Mouse (Mus musculus) common myeloid progenitor, adult 5-6 weeks (primary cell): ENCODE measurements around the gene Csmd2. TPM values are rescaled to one million over a fixed set of nuclear protein-coding genes. Genes with fewer than 3 reads are reported as not detected.

Experiments used
- ATAC-seq: replicated peaks from 2 replicates; pipeline ENCODE4 v1.8.0; 2016; ENCODE audit warnings: low read depth, mild to moderate bottlenecking, moderate TSS enrichment, inconsistent platforms; ENCODE audit not compliant: poor library complexity, severe bottlenecking
- total RNA-seq: library from RNA; stranded (forward); fragments of 200-1000, 187-1606 nt; gene quantifications from 2 replicates; pipeline ENCODE4 v1.2.3, GENCODE M21; 2017

The Csmd2 gene
- total RNA-seq, 1 experiment from 2014 or later = not detected

DNA sequence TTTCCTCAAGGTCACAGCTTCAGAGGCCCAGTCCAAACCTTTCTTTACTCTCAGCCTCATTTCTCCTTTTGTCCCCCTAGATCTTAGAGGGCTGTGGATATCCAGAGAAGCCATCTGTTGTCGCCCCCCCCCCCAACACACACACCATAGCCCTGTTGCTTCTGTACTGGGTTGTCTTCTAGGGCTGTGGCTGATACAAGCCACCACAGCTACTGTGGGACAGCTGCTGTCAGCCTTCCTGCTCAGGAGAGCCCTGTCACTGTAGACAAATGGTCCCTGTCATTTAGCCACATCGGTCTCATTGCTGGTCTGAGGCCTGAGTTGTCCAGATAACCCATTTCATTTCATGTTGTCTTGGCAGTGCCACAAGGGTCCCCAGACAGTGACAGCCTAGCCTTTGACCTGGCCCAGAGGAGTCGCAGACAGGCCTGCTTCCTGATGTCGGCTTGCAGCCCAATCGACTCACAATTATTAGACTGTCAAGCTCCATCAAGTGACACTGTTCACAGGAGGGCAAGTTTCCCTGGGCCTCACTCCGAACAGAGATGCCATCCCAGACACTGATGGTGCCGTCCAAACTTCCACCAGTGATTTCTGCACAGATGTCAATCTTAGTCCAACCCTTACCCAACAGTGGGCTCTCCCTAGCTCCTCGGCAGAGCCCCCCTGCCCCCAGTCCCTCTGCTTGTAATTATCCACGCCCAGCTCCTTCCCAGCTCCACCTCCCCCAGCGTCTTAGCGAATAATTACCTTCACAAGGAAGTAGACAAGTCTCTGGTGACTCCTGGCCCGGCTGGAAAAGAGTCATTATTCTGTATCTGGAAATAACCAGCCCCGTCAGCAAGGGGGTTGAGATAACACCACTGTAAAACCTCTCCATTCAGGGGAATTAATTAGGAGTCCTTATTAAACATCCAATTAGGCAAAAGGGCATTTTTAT, 240.0 kb downstream of the Csmd2 start:
- no peak for ATAC-seq

DNA sequence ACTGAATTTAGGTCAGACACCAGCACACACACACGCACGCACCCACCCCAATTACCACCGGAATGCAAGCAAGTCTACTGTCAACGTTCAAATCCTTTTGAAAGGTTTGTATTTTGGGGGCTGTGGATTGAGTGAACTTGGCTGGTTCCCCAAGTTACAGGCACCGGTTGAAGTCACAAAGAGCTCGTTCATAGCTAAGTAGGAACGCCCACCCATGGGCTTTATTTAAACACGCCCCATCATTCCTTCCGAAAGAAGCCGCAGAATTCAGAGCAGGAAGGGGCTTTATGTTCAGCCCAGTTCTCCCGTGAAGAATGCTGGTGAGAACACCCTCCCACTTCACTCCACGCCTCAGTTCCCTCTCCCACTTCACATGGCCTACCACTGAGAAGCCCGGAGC, 245.8 kb downstream of the Csmd2 start:
- no peak for ATAC-seq

DNA sequence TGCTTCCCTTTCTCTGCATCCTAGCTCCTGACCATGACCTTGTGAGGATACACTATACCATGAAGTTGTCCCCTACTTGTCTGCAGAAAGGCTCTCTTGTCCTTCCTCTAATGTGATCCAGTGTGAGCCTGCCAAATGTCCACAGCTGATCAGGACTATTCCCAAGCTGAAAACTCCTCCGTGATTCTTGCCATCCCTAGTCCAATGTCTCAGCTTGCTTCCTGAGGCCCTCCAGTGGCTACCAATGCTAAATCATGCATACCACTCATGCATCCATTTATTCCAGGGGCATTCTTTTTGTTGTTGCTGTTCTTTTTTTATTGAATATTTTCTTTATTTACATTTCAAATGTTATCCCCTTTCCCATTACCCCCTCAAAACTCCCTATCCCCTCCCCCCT, 251.5 kb downstream of the Csmd2 start:
- no peak for ATAC-seq

DNA sequence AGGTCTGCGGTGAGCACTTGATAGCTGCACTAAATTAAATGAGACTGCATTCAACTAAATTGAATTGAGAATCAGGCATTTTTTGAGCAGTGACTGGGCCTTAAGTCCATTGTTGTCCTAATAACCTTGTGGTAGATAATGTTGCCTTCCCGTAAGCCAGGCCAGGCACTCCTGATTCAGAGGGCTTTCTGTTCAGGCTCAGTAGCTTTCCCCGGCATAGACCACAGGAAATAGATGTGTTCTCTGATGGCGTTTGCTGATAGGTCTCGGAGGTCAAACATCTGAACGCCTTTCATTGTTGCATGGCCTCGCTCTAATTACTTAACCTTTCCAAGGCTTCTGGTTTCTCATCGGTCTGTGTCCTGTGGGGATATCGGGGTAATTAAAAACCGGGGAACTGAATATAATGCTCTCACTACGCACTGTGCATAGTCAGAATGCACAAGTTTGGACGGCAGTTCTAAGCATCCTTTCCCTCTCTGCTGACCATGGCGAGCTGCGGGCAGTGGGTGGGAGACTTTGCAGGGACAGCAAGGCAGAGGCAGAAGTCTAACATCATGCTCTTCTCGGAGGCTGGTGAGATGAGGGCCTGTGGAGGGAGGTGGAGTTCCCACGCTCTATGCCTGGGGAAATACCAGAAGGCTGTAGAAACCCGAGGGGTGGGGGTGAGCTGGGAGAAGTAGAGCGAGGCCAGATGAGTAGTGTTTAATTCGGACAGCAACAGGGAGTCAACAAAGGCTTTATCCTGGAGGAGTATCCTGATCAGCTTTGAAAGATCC, 253.6 kb downstream of the Csmd2 start:
- ATAC-seq = no peak

DNA sequence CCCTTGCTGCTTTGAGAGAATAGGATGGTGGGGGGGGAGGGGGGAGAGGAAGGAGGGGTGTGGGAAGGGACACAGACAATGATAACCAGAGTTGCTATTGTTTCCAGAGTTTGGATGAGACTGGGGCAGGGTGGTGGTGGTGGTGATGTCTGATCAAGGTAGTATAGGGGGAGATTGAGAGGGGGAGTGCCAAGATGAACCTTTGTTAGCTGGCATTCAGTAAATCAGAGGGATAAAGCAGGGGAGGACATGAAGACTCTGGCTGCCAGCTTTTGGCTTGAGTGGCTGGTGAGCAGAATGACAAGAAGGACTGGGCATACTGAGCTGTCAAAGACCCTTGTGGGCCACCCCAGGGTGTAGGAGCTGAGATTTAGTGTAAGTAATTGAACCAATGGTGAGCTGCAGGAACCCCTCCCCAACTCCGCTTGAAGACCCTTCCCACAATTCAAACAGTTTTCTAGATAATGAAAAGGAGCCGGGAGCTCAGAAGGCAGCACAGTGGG, 254.2 kb downstream of the Csmd2 start:
- no peak for ATAC-seq

DNA sequence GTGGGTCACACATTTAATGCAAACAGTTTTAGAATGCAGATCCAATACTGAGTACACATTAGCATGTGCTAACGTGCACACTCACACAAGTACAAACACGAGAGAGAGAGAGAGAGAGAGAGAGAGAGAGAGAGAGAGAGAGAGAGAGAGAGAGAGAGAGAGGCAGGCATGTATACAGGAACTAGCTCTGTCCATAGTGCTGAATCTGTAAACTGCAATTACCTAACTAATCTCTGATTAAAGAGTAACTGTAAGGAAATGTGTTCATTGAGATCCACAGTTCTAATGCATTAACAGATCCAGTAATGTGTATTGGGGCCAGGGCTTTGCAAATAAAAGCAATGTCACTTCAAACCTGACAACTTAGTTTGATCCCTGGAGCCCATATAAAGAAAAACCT, 257.5 kb downstream of the Csmd2 start:
- no peak for ATAC-seq

DNA sequence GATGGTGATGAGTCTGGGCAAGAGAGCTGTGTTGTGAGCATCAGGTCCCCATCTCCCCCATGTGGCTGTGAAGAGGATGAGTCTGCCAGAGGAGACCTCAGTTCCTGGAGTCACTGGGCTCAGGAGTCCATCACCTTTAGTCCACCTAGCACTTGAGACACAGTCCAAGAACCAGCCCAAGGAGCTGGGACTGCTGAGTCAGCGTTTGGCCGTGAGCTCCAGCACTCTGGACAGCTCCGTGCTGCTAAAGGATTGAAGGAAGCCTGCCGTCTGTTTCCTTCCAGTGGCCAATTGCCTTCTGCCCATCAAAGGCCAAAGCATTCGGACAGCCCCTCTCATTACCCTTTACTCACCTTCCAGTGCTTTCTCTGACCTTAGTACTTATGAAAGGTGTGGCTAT, 261.0 kb downstream of the Csmd2 start:
- no peak for ATAC-seq

DNA sequence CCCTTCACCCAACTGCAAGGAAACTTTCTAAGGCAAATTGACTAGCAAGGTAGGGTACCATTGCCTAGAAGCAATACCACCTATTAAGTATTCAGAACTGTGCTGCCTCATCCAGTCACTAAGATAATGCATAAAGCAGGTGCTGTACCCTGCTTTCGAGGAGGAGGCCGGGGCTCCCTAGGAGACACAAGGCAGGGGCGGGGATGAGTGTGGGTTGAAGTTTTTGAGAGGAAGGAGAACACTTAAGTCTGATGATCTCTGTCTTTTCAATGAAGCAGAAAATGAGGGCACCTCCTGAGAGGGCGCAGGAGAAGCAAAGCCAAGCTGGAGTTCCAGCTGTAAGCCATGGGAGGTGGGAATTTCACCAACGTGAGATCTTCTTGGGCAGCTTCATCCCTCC, 271.6 kb downstream of the Csmd2 start:
- ATAC-seq = no peak

DNA sequence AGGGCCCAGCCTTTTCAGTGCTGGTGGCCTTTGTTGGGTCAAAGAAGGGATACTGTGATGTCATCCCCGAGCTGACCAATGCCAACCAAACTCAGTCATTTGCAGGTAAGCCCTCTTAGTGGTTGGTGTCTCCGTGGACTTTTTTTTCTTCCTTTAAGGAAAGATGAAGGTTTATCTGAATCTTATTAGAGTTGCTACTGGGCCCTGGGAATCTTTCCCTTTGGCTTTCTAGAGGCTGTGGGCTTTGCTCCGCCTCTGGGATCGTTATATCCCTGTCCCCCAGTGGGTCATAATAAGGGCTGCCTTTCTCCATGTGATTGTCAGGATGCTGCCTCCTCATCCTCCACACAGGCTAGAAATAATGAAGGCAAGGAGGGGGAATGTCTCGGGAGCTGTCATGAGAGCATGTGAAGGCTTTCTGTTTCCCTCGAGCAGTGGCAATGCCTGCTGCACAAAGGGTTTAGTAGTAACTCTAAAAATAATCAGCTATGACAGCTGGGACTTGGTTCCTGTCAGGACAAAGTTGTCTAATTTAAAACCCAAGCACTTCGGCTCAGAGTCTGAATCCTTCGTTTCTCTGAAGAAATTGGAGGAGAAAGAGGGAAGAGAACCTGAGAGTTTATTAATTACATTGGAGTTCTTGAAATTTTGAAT, 273.4 kb downstream of the Csmd2 start, which contains the start of gene Hmgb4:
Gene Hmgb4 (minus strand): TSS at position 51 of the 654 bp plus-strand sequence.
- ATAC-seq = no peak

DNA sequence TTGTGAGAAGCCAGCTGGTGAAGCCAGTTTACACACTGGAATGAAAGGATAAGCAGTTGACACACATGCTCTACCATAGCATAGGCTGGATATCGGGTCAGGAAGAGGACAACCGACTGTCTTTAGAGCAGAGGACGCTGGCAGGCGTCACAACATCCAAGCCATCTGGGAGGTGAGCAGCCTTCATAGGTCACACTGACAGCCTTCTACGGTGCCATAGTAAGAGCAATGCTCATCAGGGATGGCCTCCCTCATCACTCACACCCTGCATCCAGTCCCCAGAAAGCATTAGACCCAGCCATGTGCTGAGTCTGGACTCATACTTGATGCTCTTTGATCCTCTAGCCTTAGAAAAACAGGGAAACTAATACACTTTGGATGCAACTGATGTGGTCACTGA, 276.8 kb downstream of the Csmd2 start:
- no peak for ATAC-seq

DNA sequence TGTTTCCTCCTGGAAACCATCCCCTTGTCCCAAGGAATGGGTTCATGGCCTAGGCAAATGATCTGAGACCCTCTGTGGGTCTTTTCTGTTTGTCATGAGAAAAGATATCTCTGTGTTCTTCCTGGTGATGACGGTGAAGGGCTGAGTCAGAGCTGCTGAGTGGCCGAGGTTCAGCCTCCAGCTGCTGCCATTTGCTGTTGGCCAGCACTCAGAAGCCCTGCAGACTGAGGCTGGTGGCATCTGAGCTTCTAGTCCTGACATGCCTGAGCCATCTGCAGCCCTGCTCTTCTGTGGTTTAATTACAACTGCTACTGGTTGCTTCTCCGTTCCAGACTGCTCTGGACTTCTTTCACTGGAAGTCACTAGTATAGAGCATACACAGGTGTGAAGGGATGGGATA, 277.7 kb downstream of the Csmd2 start:
- no peak for ATAC-seq

DNA sequence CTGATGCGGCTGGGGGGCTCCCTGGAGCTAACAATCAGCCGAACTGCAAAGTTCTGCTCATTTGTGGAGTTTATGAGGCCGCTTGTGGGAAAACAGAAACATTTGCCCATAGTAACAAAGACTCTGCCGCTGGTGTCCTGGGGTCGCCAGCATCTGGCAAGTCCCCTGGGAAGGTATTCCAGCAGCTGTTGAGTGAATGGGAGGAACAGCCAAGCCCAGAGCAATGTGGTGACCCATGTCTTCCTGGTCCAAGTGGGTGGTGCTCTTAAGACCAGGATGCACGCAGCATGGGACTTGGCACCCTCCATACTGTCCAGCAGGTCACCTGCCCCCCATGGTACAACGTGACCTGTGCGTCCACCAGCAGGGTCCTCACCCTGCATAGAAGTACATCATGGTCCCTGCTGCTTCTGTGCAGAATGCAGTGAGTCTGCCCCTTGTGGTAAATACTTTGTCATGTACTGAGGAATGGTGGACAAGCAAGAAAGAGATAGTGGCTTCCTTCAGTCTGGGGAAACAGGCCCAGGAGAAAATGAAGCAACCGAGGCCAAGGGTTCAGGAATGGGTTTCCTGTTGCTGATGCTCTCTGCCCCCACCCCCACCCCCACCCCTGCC, 281.7 kb downstream of the Csmd2 start:
- no peak for ATAC-seq

DNA sequence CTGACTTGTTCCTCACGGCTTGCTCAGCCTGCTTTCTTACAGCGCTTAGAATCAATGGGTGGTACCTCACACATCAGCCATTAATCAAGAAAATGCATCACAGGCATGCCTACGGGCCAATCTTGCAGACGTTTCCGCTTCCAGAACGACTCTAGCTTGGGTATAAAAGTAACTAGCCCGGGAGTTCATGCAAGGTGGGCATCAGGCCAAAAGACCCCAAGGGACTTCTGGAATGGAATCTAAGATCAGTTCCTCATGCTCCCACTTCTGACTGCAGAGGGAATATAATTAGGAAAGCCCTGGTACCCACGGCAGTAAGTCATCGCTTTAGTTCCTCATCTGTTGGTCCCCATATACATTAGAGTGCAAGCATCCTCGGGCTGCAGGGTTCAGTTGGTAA, 282.5 kb downstream of the Csmd2 start:
- ATAC-seq = no peak

DNA sequence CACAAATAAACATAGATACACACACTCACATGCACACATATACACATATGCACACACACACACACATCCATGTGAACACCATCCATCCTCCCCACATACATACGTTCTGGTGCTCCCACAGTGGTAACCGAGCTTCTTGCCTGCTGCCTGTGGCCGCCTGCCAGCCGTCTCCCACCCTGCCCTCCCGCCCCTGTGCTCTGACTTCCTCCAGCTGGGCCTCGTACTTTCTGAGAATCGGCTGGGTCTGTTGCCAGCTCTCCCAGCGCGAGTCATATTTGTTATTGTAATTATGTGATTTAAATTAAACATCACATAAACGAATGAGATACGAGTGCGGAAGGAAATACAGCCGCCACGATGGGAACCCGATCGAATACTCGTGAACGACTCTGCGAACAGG, 283.3 kb downstream of the Csmd2 start:
- ATAC-seq = no peak

DNA sequence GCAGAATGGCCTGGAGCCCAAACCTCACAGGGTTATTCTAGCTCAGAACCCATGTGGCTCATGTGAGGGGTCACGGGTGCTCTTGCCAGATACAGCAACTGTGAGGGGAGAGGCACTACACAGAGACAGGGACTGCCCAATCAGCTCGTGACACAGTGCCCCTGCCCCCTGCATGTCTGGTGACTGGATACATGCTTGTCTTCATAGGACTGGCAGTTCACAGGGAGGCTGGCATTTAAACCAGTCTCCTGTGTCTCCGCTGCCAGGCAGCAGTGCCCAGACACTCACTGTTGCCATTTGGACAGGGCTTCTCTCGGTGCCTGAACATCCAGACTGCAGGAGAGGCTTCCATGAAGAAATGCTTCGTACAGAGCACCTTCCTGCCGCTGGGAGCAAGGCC, 284.8 kb downstream of the Csmd2 start:
- no peak for ATAC-seq

DNA sequence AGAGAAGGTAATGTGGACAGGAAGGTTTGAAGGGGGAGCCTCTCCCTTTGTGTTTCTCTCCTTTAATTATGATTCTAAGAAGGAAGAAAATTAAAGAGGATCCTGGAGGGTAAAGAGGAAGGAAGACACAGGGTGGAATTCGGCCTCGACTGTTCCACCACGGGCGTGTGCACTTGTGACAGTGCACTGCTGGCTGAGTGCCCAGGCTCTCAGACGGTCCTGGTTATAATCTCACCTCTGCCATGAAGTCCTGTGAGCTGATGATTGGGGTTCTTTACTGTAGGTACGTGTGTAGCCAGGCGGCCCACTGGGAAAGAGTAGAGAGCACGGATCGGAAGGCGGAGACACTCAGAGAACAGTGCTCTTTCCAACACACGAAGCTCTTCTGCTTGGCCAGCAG, 285.5 kb downstream of the Csmd2 start:
- ATAC-seq = no peak

DNA sequence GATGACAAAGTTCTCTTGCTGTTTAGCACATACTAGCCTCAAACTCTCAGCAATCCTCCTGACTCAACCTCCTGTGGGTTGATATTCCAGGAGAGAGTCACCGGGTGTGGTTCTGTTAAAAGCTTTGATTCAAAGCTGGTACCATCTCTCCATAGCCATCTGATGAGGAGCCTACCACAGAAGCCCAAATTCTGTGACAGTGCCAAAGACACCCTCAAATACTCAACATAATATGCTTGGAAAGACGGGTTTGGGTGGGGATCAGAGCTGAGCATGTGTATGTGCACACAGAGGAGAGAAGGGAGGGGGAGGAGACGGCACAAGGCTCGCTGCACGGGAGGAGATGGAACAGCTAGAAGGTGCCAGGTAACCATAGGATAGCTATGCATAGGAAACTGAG, 287.5 kb downstream of the Csmd2 start:
- no peak for ATAC-seq

DNA sequence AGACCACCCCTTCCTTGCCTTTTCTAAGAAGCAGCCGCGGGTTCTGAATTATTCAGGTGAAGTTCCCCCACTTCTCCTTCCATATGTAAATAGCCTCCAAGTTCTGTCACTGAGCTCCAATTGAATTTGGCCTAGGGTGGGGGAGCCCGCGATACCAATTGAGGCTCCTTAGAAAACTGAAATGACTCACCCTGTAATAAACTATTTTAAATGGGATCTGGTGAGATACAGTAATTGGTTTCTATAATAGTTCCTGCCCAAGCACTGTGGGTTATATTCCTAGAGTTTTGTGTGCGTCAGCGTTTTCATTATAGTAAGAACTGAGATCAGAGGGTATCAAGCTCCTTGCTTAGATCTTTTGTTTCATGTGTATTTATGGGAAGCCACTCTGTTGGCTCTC, 287.9 kb downstream of the Csmd2 start:
- no peak for ATAC-seq

DNA sequence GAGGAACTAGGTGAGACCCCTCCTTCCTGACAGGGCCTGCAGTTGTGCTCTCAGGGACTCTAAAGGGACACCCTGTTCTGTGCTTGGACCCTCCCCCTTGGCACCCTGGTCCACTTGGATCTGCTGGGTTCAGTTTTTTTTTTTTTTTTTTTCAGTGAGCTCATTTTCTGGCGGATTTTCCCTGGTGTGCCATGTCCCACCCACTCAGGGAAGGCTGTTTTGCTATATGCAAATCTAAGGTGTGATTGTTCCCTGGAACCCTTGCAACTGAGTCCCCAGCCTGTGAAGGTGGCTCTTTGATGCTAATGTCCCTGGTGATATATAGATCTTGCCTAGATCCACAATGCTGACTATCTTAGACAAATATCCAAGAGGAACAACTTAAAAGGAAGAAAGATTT, 297.4 kb downstream of the Csmd2 start:
- no peak for ATAC-seq

DNA sequence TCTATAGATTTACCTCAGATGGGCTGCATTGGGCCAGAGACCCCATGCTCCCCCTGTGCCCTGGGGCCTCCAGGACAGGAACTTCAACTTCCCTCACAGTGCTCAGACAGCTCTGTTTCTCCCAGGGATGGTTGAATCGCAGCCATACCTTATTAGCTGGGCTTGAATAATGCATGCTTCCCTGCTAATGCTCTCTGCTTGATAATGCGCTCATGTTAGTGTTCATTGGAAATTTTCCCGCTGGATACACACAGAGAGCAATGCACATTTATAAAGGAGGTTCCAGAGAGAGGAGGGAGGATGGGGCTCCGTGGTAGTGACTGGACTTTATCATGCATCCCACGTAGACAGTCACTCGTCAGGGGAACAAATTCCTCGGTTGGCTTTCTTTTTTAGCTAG, 300.4 kb downstream of the Csmd2 start:
- ATAC-seq = no peak
